ENCODE assay signal across 8 mouse cellular contexts in the genomic region with DNA sequence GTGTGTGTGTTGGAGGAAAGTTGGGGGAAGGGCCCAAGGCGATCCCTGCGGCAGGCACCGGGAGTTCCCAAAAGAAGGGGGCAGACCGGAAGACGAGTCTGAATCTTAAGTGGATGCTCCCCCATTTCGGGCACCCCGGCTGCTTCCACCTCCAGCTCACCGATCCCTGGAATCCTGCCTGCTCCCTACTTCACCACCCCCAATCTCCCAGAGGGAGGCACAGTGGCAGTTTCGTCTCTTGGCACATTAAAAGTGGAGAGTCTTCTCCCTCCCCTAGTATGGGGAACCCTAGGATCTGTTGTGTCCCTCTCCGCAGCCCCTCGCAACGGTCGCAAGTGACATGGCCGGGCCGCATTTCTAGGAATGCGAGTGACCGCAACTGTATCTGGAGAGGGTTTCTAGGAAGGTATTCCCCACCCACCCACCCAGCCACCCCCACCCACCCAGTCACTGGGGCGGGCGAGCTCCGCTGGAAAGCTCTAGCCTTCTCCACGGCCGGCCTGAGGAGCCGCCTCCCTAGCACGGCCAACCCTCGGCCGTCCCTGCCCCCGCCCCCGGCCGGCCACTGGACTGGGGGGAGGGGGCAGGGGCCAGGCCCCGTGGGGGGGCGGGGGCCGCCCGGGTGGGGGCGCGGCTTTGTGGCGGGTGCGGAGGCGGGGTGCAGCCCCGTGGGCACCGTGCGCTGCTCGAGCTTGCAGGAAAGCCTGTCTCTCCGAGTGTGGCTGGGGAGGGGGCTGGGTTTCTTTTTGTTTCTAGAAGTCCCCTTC.
A peak's percentile ranks its signal among the peaks of the same experiment; 100 is the strongest.
DNase-seq lines count a peak whose midpoint lies in the region; ATAC-seq and TF ChIP-seq lines count a peak whose summit lies in the region.

No protein-coding gene starts in this region.

- ATAC-seq in embryonic facial prominence, embryonic 11.5 days (replicated peaks; ENCODE audit: insufficient number of reproducible peaks, low FRiP score, low TSS enrichment, low read depth), result peak; percentile 65
- ATAC-seq in liver, embryonic 16.5 days (ENCODE audit: low read depth), result peak; percentile 73

- H3K4me3 ChIP-seq in embryonic facial prominence, embryonic 11.5 days (ENCODE audit: low read depth, low read length), result peak overlapping the region; percentile 74
- peak overlapping the region; percentile 79 for H3K4me3 ChIP-seq in heart, adult 2 months
- peak overlapping the region; percentile 56 for H3K4me3 ChIP-seq in kidney, adult 2 months (ENCODE audit: insufficient read depth, low read depth, low read length)
- H3K4me3 ChIP-seq in liver, embryonic 16.5 days (ENCODE audit: low read depth, low read length), result peak overlapping the region; percentile 63

- no peaks in the 10 kb centered on the region for H3K36me3 ChIP-seq in embryonic facial prominence, embryonic 11.5 days (replicated peaks; ENCODE audit: control insufficient read depth, insufficient read depth, low read depth, low read length)
- H3K36me3 ChIP-seq in heart, adult 2 months (ENCODE audit: control insufficient read depth, insufficient read depth, low read length), result no peaks in the 10 kb centered on the region
- no peaks in the 10 kb centered on the region for H3K36me3 ChIP-seq in kidney, adult 2 months (ENCODE audit: control insufficient read depth, insufficient read depth, low read length)
- no peaks in the 10 kb centered on the region for H3K36me3 ChIP-seq in liver, embryonic 16.5 days (ENCODE audit: control insufficient read depth, insufficient read depth)

- H3K9ac ChIP-seq in embryonic facial prominence, embryonic 11.5 days (replicated peaks; ENCODE audit: low read length), result peak overlapping the region; percentile 76
- peak overlapping the region; percentile 75 for H3K9ac ChIP-seq in heart, adult 2 months (ENCODE audit: low read depth, low read length)
- H3K9ac ChIP-seq in liver, embryonic 16.5 days (ENCODE audit: low read depth, low read length), result 0 out of 2 replicates have a peak overlapping the region, but pooled peaks have one; percentile 19

- TF ChIP-seq CTCF in heart, adult 2 months (IDR thresholded peaks at IDR 0.05), result no peak
- TF ChIP-seq CTCF in kidney, adult 2 months (conservative IDR thresholded peaks at IDR 0.05; ENCODE audit: insufficient read depth, insufficient read length, low read depth, low read length), result no peak

- TF ChIP-seq POLR2A in heart, adult 2 months (IDR thresholded peaks at IDR 0.05; ENCODE audit: insufficient read depth, low read depth, low read length), result no peak
- TF ChIP-seq POLR2A in kidney, adult 2 months (IDR thresholded peaks at IDR 0.05; ENCODE audit: low read depth, low read length), result no peak

- under 1% methylated on average over 35 of the region's 43 CpGs for WGBS in embryonic facial prominence, embryonic 11.5 days
- WGBS in heart, adult 2 months, result 1% methylated on average over 37 of the region's 43 CpGs
- WGBS in kidney, adult 2 months, result 1% methylated on average over 37 of the region's 43 CpGs
- 1% methylated on average over 27 of the region's 43 CpGs for WGBS in liver, embryonic 16.5 days (ENCODE audit: insufficient replicate concordance)

- DNase-seq in B cell, adult 2 months, result peak; percentile 5 to 25
- peak; percentile 47 for DNase-seq in R1 (ENCODE audit: low read depth, low spot score)
- peak; percentile 36 for DNase-seq in embryonic facial prominence, embryonic 11.5 days (ENCODE audit: low spot score)
- peak; percentile 68 to 71 for DNase-seq in heart, adult 2 months
- peak; percentile 33 for DNase-seq in kidney, adult 2 months
- DNase-seq in ovary, adult 18-20 months (ENCODE audit: low spot score), result peak; percentile 48
- DNase-seq in c-Kit-positive CD71-positive TER-119-positive erythroid progenitor cells, embryonic 14.5 days (ENCODE audit: low spot score), result no peak

- no peak for TF ChIP-seq EP300 in heart, adult 2 months (IDR thresholded peaks at IDR 0.05; ENCODE audit: insufficient read depth, low read depth, low read length)

- no peaks in the 10 kb centered on the region for H3K4me1 ChIP-seq in embryonic facial prominence, embryonic 11.5 days (ENCODE audit: control insufficient read depth, insufficient read depth, low read length)
- H3K4me1 ChIP-seq in heart, adult 2 months (ENCODE audit: control insufficient read depth, insufficient read depth, low read length), result peaks cover 1% of the 10 kb centered on the region; the same call in 1 of the 2 replicates
- H3K4me1 ChIP-seq in kidney, adult 2 months (ENCODE audit: control insufficient read depth, insufficient read depth, low read length), result no peaks in the 10 kb centered on the region
- H3K4me1 ChIP-seq in liver, embryonic 16.5 days (ENCODE audit: control insufficient read depth, low read depth, low read length), result no peaks in the 10 kb centered on the region; the same call in 1 of the 2 replicates

- peaks cover 27% of the 10 kb centered on the region for H3K27me3 ChIP-seq in embryonic facial prominence, embryonic 11.5 days (ENCODE audit: control insufficient read depth, insufficient read depth, low read length)
- no peaks in the 10 kb centered on the region for H3K27me3 ChIP-seq in heart, adult 2 months (ENCODE audit: control insufficient read depth, insufficient read depth, low read length)
- H3K27me3 ChIP-seq in kidney, adult 2 months (replicated peaks; ENCODE audit: control insufficient read depth, insufficient read depth, low read length), result no peaks in the 10 kb centered on the region
- peaks cover 38% of the 10 kb centered on the region for H3K27me3 ChIP-seq in liver, embryonic 16.5 days (ENCODE audit: control insufficient read depth, insufficient read depth, low read depth, low read length)

- no peak overlapping the region for H3K27ac ChIP-seq in embryonic facial prominence, embryonic 11.5 days (replicated peaks; ENCODE audit: low read depth, low read length)
- peak overlapping the region; percentile 51 for H3K27ac ChIP-seq in heart, adult 2 months
- H3K27ac ChIP-seq in kidney, adult 2 months (ENCODE audit: insufficient read depth, low read depth, low read length), result no peak overlapping the region
- H3K27ac ChIP-seq in liver, embryonic 16.5 days (ENCODE audit: low read length), result no peak overlapping the region

- intact Hi-C loops in heart, adult 2 months (cut with DNase I), result loop anchor here (5.0 kb wide), 2 partner anchors 165 to 285 kb away; a partner anchor contains a TSS

- H3K79me2 ChIP-seq in heart, adult 2 months (replicated peaks; ENCODE audit: control insufficient read depth, insufficient read depth, low read length), result no peaks in the 10 kb centered on the region

- peak overlapping the region; percentile 100 for H3K4me2 ChIP-seq in embryonic facial prominence, embryonic 11.5 days (ENCODE audit: low read depth, low read length)
- peak overlapping the region; percentile 78 for H3K4me2 ChIP-seq in liver, embryonic 16.5 days (ENCODE audit: low read depth, low read length)

- H3K9me3 ChIP-seq in embryonic facial prominence, embryonic 11.5 days (replicated peaks; ENCODE audit: control insufficient read depth, low read length), result no peaks in the 10 kb centered on the region
- no peaks in the 10 kb centered on the region for H3K9me3 ChIP-seq in liver, embryonic 16.5 days (replicated peaks; ENCODE audit: control insufficient read depth, low read length)

Comparison
In these comparisons a context has a peak if more than half of its experiments do, and no peak if none do; other contexts are left out.
1. H3K9ac ChIP-seq: peak in every context shown above with its lines; median percentile 76 in embryonic facial prominence, embryonic 11.5 days; 75 in heart, adult 2 months; 19 in liver, embryonic 16.5 days.